Mouse (Mus musculus) stomach, embryonic 15.5 days (tissue): ENCODE results near the gene Ocm. TPM values are rescaled to one million over a fixed set of nuclear protein-coding genes. Genes with fewer than 3 reads are reported as not detected.

Source experiments
- ATAC-seq: fragments of 200-750 bp; cut with Nextera tagmentation; 2 replicates; pipeline ENCODE4 v1.8.0; 2017; ENCODE audit warnings: low read depth, moderate number of reproducible peaks, moderate TSS enrichment; ENCODE audit not compliant: insufficient read depth, low FRiP score
- H3K27ac ChIP-seq: fragments of 300-500 bp; sonication (generic); 2 replicates; pipeline ENCODE4 v1.5.1; 2015; ENCODE audit warnings: mild to moderate bottlenecking, inconsistent platforms
- H3K27me3 ChIP-seq: fragments of 300-500 bp; sonication (generic); replicated peaks from 2 replicates; pipeline ENCODE4 v1.6.1; 2015; ENCODE audit warnings: inconsistent platforms
- H3K36me3 ChIP-seq: fragments of 300-500 bp; sonication (generic); 2 replicates; pipeline ENCODE4 v1.6.1; 2015; ENCODE audit warnings: inconsistent platforms
- H3K4me1 ChIP-seq: fragments of 300-500 bp; sonication (generic); 2 replicates; pipeline ENCODE4 v1.6.1; 2015; ENCODE audit warnings: inconsistent platforms
- H3K4me2 ChIP-seq: fragments of 300-500 bp; sonication (generic); 2 replicates; pipeline ENCODE4 v1.6.1; 2015; ENCODE audit warnings: mild to moderate bottlenecking, inconsistent platforms
- H3K4me3 ChIP-seq: fragments of 300-500 bp; sonication (generic); replicated peaks from 2 replicates; pipeline ENCODE4 v1.5.1; 2015; ENCODE audit warnings: inconsistent platforms
- H3K9ac ChIP-seq: fragments of 300-500 bp; sonication (generic); 2 replicates; pipeline ENCODE4 v1.6.1; 2015; ENCODE audit warnings: inconsistent platforms
- H3K9me3 ChIP-seq: fragments of 300-500 bp; sonication (generic); 2 replicates; pipeline ENCODE4 v1.6.1; 2016; ENCODE audit warnings: inconsistent platforms
- WGBS: fragments of 180-500 bp; shearing (Covaris S2); methylation state at CpG from one replicate; pipeline ENCODE4 v1.1.7; 2015; 5-methylcytosine and 5-hydroxymethylcytosine counted together
- polyA plus RNA-seq: library from polyadenylated mRNA; unstranded; fragments of >200 nt; fragmentation: Nextera tagmentation; extraction: Ambion mirVana; gene quantifications from 2 replicates; pipeline ENCODE4 v1.2.1, GENCODE M21; 2015

Ocm gene
- polyA plus RNA-seq, 1 experiment from 2014 or later: not detected

DNA sequence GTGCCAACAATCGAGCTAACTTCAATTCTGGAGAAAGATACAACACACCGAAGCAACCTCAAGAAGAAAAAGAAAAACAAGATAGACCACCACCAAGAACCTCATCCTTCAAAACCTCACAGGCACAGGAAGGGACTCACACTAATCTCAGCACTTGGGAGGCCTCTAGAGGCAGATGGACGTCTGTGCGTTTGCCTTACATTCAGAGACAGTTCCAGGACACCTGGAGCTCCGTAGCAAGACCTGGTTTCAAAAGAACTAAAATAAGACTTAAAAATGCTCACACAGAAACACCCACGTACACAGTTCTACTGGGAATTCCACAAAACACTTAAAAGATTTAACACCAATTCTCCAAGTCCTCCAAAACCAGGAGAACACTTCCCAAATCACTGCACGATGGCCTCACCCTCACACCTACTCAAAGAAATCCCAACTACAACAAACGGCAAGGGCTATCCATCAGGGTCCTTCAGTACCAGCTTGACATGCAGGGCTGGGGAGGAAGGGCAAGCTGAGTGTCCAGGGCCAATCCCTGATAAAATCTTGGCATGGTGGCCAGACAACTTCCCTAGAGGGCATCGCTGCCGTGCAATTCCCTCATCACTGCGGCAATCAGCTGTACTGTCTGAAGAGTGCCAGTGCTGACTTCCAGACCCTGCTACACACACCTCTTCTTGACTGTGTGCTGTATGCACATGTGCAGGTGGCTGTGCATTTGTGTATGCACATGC, 31.7 kb downstream of the Ocm start:
- H3K36me3 ChIP-seq: peaks cover 58% of the 10 kb centered on the region
- no peak overlapping the region for H3K4me3 ChIP-seq
- H3K27me3 ChIP-seq: no peaks in the 10 kb centered on the region
- no peaks in the 10 kb centered on the region for H3K9me3 ChIP-seq
- no peak overlapping the region for H3K27ac ChIP-seq
- H3K4me2 ChIP-seq: no peak overlapping the region
- H3K4me1 ChIP-seq: no peaks in the 10 kb centered on the region
- H3K9ac ChIP-seq: no peak overlapping the region
- no peak for ATAC-seq
- WGBS: 72% methylated on average over 11 of the region's 11 CpGs

DNA sequence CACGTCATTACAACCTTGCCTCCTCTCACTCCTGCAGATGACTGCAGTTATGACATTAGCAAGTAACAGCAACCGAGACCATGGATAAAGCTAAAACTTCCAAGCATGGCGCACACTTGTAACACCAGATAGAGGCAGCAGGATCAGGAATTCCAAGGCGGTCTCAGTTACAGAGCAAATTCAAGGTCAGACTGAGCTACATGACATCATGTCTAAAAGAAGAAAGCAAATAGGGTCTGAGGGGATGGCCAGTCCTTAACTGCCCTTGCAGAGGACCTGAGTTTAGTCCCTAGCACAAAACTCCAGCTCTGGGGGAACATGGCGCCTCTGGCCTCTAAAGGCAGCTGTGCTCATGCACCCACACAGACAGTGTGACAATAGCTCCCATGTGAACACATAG, 32.6 kb downstream of the Ocm start:
- Histone ChIP-seq H3K36me3 (peaks cover 55% of the 10 kb centered on the region), H3K27me3 (no peaks in the 10 kb centered on the region), H3K9me3 (no peaks in the 10 kb centered on the region), H3K9ac (no peak overlapping the region), H3K4me1 (no peaks in the 10 kb centered on the region), H3K27ac (no peak overlapping the region), H3K4me2 (no peak overlapping the region), H3K4me3 (no peak overlapping the region)
- WGBS: 93% methylated on average over 5 of the region's 5 CpGs
- no peak for ATAC-seq

GRCm38 (mm10) chr5:143993260-143993659, 33.2 kb downstream of the Ocm start:
- WGBS: 83% methylated on average over 8 of the region's 8 CpGs
- H3K36me3 ChIP-seq: peaks cover 59% of the 10 kb centered on the region

GRCm38 (mm10) chr5:143992661-143993060, 33.8 kb downstream of the Ocm start:
- H3K4me3 ChIP-seq: no peak overlapping the region
- H3K27me3 ChIP-seq: no peaks in the 10 kb centered on the region
- H3K4me1 ChIP-seq: no peaks in the 10 kb centered on the region
- no peak overlapping the region for H3K4me2 ChIP-seq
- peaks cover 64% of the 10 kb centered on the region for H3K36me3 ChIP-seq
- 67% methylated on average over 10 of the region's 10 CpGs for WGBS
- no peak overlapping the region for H3K9ac ChIP-seq
- H3K9me3 ChIP-seq: no peaks in the 10 kb centered on the region
- peak overlapping the region; percentile 76 for H3K27ac ChIP-seq
- peak; percentile 93 for ATAC-seq

More at GRCm38 (mm10) chr5:143993260-143993659, 33.2 kb downstream of the Ocm start:
- no peaks in the 10 kb centered on the region for H3K9me3 ChIP-seq
- no peak for ATAC-seq
- peak overlapping the region; percentile 76 for H3K27ac ChIP-seq
- no peak overlapping the region for H3K4me3 ChIP-seq
- no peak overlapping the region for H3K9ac ChIP-seq
- H3K4me2 ChIP-seq: no peak overlapping the region
- H3K27me3 ChIP-seq: no peaks in the 10 kb centered on the region
- no peaks in the 10 kb centered on the region for H3K4me1 ChIP-seq

DNA sequence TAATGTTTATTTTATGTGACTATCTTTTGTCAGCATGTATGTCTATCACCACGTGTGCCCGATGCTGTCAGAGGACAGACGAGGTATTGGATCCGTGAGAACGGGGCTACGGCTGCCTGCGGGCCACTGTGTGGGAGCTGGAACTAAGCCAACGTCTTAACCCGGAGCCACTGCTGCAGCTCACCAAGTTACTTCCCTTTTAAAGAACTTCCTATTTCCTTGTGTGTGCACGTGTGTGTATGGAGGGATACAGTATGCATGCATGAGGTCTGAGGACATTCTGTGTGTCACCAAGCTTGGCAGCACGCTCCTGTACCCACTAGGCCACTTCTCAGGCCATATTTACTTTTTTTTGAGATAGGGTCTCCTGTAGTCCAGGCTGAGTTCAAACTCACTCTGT, 36.4 kb downstream of the Ocm start:
- Histone ChIP-seq H3K4me1 (no peaks in the 10 kb centered on the region), H3K4me2 (no peak overlapping the region), H3K4me3 (no peak overlapping the region), H3K36me3 (peaks cover 65% of the 10 kb centered on the region), H3K27me3 (no peaks in the 10 kb centered on the region), H3K9ac (no peak overlapping the region), H3K27ac (no peak overlapping the region), H3K9me3 (no peaks in the 10 kb centered on the region)
- ATAC-seq: no peak
- WGBS: 84% methylated on average over 11 of the region's 11 CpGs

GRCm38 (mm10) chr5:143989046-143989445, 37.4 kb downstream of the Ocm start:
- peaks cover 62% of the 10 kb centered on the region for H3K36me3 ChIP-seq
- no peak for ATAC-seq
- WGBS: 92% methylated on average over 4 of the region's 4 CpGs

GRCm38 (mm10) chr5:143987596-143987995, 38.9 kb downstream of the Ocm start:
- Histone ChIP-seq H3K36me3 (peaks cover 47% of the 10 kb centered on the region), H3K27ac (no peak overlapping the region), H3K4me2 (no peak overlapping the region), H3K9ac (no peak overlapping the region), H3K27me3 (no peaks in the 10 kb centered on the region), H3K4me3 (no peak overlapping the region), H3K9me3 (no peaks in the 10 kb centered on the region), H3K4me1 (no peaks in the 10 kb centered on the region)
- no peak for ATAC-seq
- 88% methylated on average over 3 of the region's 3 CpGs for WGBS

More at GRCm38 (mm10) chr5:143989046-143989445, 37.4 kb downstream of the Ocm start:
- Histone ChIP-seq H3K4me3 (no peak overlapping the region), H3K9me3 (no peaks in the 10 kb centered on the region), H3K27ac (no peak overlapping the region), H3K4me2 (no peak overlapping the region), H3K4me1 (no peaks in the 10 kb centered on the region), H3K9ac (no peak overlapping the region), H3K27me3 (no peaks in the 10 kb centered on the region)

GRCm38 (mm10) chr5:143985381-143985780, 41.1 kb downstream of the Ocm start:
- H3K36me3 ChIP-seq: peaks cover 36% of the 10 kb centered on the region
- no peak for ATAC-seq
- H3K27ac ChIP-seq: no peak overlapping the region
- no peaks in the 10 kb centered on the region for H3K27me3 ChIP-seq
- H3K4me1 ChIP-seq: no peaks in the 10 kb centered on the region
- H3K4me2 ChIP-seq: no peak overlapping the region
- H3K9me3 ChIP-seq: no peaks in the 10 kb centered on the region
- WGBS: 85% methylated on average over 7 of the region's 7 CpGs
- no peak overlapping the region for H3K9ac ChIP-seq
- no peak overlapping the region for H3K4me3 ChIP-seq

GRCm38 (mm10) chr5:143982361-143982760, 44.1 kb downstream of the Ocm start:
- WGBS: 56% methylated on average over 2 of the region's 2 CpGs
- H3K27me3 ChIP-seq: no peaks in the 10 kb centered on the region
- no peak overlapping the region for H3K4me2 ChIP-seq
- ATAC-seq: no peak
- H3K36me3 ChIP-seq: peaks cover 14% of the 10 kb centered on the region
- peak overlapping the region; percentile 40; the same call in 1 of the 2 replicates for H3K27ac ChIP-seq
- no peaks in the 10 kb centered on the region for H3K9me3 ChIP-seq
- H3K9ac ChIP-seq: no peak overlapping the region
- H3K4me1 ChIP-seq: no peaks in the 10 kb centered on the region
- no peak overlapping the region for H3K4me3 ChIP-seq

DNA sequence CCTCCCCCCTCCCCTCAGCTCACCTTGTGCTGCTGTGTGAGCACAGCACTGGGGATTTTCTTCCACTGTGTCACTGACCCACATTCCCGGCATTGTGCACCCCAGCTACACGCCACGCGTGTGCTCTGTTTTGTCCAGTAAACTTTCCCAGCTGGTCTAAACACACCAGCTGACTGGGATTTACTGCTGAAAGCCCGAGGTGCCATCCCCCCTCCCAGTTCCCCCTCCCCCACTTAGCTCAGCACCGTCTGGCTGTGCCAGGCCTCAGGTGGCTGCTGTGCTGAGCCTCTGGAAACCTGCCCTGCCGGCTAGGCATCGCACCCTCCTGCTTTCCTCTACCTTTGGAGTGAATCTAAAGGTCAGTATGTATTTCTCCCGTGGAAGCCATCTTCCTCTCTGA, 45.6 kb downstream of the Ocm start:
- Histone ChIP-seq H3K4me2 (no peak overlapping the region), H3K9me3 (no peaks in the 10 kb centered on the region), H3K27ac (no peak overlapping the region), H3K4me3 (no peak overlapping the region), H3K27me3 (no peaks in the 10 kb centered on the region), H3K9ac (no peak overlapping the region), H3K36me3 (0 out of 2 replicates have a peak, but pooled peaks cover 2% of the 10 kb centered on the region), H3K4me1 (no peaks in the 10 kb centered on the region)
- no peak for ATAC-seq
- 21% methylated on average over 9 of the region's 9 CpGs for WGBS

DNA sequence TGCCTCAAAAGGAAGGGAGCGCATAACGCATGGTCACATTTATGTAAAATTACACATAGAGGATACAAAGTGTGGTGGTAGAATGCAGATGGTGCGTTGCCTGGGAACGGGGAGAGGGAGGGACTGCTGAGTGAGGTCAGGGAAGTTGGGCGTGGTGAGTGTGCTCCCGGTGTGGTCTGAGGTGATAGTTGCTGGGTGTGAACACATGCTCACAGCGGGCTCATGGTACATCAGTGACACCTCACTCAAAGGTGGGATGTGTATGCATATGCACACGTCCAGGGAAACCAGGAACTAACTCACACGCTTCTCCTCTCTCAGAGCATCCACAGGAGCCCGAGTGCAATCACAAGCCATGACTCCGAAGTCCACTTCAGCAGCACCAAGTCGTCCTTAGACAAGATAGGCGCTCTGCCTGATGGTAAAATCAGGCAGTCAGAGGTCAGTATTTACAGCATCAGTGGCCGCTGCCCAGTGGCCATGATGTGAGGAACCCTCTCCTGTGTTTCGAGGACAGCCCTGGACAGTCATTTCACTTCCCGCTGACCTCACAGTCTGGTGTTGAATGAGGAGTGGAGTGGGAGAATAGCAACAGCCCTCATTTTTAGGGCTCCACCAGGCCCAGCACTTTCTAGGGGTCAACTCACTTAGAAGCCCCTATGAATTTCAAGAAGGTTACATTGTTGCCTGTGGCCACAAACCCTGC, 49.6 kb downstream of the Ocm start:
- Histone ChIP-seq H3K4me3 (no peak overlapping the region), H3K36me3 (no peaks in the 10 kb centered on the region), H3K4me1 (no peaks in the 10 kb centered on the region), H3K9ac (no peak overlapping the region), H3K27ac (no peak overlapping the region), H3K9me3 (no peaks in the 10 kb centered on the region), H3K27me3 (no peaks in the 10 kb centered on the region), H3K4me2 (no peak overlapping the region)
- ATAC-seq: peak; percentile 83; the same call in 1 of the 2 replicates
- 61% methylated on average over 16 of the region's 16 CpGs for WGBS

GRCm38 (mm10) chr5:143976232-143976631, 50.2 kb downstream of the Ocm start:
- no peaks in the 10 kb centered on the region for H3K9me3 ChIP-seq
- ATAC-seq: no peak
- no peaks in the 10 kb centered on the region for H3K27me3 ChIP-seq
- no peak overlapping the region for H3K4me3 ChIP-seq
- H3K4me2 ChIP-seq: no peak overlapping the region
- WGBS: 80% methylated on average over 11 of the region's 11 CpGs
- no peaks in the 10 kb centered on the region for H3K36me3 ChIP-seq
- no peak overlapping the region for H3K27ac ChIP-seq
- no peaks in the 10 kb centered on the region for H3K4me1 ChIP-seq
- no peak overlapping the region for H3K9ac ChIP-seq
